Mouse (Mus musculus) MEL (cell line): ENCODE data around the gene Aldh16a1.

Source experiments
- CTCF ChIP-seq, 3 experiments: IDR thresholded peaks in 2 of 3; conservative IDR thresholded peaks in 1 of 3; 2 replicates each; pipeline ENCODE4 v1.5.1; 2011 to 2012; ENCODE audit warnings: low read length in 3 of 3, low read depth in 2 of 3, mild to moderate bottlenecking in 2 of 3, improper control_type of control experiment in 1 of 3, inconsistent platforms in 1 of 3, mixed read lengths in 1 of 3, moderate library complexity in 1 of 3; ENCODE audit not compliant: control insufficient read depth in 1 of 3, insufficient read depth in 1 of 3, poor library complexity in 1 of 3, severe bottlenecking in 1 of 3
- GATA1 ChIP-seq: IDR thresholded peaks from 2 replicates; pipeline ENCODE4 v1.6.1; 2011; ENCODE audit warnings: low read depth, low read length, improper control_type of control experiment
- MAFK ChIP-seq: IDR thresholded peaks from 2 replicates; pipeline ENCODE4 v1.6.1; 2011; ENCODE audit warnings: low read depth, mild to moderate bottlenecking, low read length, improper control_type of control experiment, borderline replicate concordance
- MXI1 ChIP-seq: IDR thresholded peaks from 2 replicates; pipeline ENCODE4 v1.6.1; 2011; ENCODE audit warnings: mild to moderate bottlenecking, low read depth, low read length, improper control_type of control experiment
- POLR2A ChIP-seq, 2 experiments: IDR thresholded peaks; 2 replicates each; pipeline ENCODE4 v1.6.1; 2011 to 2012; ENCODE audit warnings: low read length in 2 of 2, mild to moderate bottlenecking in 2 of 2, control low read depth in 1 of 2, improper control_type of control experiment in 1 of 2, low read depth in 1 of 2, moderate library complexity in 1 of 2; ENCODE audit not compliant: control insufficient read depth in 1 of 2, insufficient read depth in 1 of 2, poor library complexity in 1 of 2

GRCm38 (mm10) chr7:45117566-45117965 lies 36.8 kb downstream of the Aldh16a1 start:
- no peak for TF ChIP-seq MAFK
- TF ChIP-seq CTCF (IDR thresholded peaks at IDR 0.05 in 2 of 3, conservative IDR thresholded peaks at IDR 0.05 in 1 of 3; ENCODE audit: control insufficient read depth in 1 of 3, insufficient read depth in 1 of 3, low read depth in 2 of 3, low read length in 3 of 3, poor library complexity in 1 of 3, severe bottlenecking in 1 of 3): no peak
- no peak for TF ChIP-seq MXI1
- no peak for TF ChIP-seq GATA1
- TF ChIP-seq POLR2A (IDR thresholded peaks at IDR 0.05; ENCODE audit: control insufficient read depth in 1 of 2, insufficient read depth in 1 of 2, low read depth in 1 of 2, low read length in 2 of 2, poor library complexity in 1 of 2): peak in 1 of 2 experiments; percentile 29; a peak in 1 of 4 replicates
